Mouse (Mus musculus): ENCODE measurements at regions not wholly inside any gene's neighbourhood (a gene's known extent, or its start where the extent isn't known, plus 50 kb on each side); places are given as distances from the start of the nearest gene placed in this dataset.

DNA sequence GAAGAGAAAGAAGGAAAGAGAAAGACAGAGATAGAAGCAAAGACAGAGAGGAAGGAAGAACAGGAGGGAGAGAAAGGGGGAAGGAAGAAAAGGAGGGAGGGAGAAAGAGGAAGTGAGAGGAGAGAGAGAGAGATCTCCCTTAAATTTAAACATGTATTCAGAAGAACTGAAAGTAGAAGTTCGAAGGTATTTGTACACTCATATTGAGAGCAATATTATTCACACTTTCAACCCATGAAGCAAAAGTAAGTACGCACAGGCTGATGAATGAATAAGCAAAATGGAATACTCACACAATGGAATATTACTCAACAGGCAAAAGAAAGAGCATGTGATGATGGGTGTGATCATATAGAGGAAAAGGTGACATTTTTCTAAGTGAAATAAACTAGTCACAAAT lies 120.8 kb downstream of the Minar1 start:
- TF ChIP-seq CTCF (IDR thresholded peaks at IDR 0.05; ENCODE audit: extremely low read depth, insufficient read depth, insufficient read length, insufficient replicate concordance): no peak
- no peak for TF ChIP-seq POLR2A (IDR thresholded peaks at IDR 0.05; ENCODE audit: low read depth, low read length)
